Mouse (Mus musculus): ENCODE data around the gene Acadm. TPM values are rescaled to one million over a fixed set of nuclear protein-coding genes. Genes with fewer than 3 reads are reported as not detected.

The Acadm gene
- polyA plus RNA-seq, 1 experiment from 2014 or later = 73.6 TPM

DNA sequence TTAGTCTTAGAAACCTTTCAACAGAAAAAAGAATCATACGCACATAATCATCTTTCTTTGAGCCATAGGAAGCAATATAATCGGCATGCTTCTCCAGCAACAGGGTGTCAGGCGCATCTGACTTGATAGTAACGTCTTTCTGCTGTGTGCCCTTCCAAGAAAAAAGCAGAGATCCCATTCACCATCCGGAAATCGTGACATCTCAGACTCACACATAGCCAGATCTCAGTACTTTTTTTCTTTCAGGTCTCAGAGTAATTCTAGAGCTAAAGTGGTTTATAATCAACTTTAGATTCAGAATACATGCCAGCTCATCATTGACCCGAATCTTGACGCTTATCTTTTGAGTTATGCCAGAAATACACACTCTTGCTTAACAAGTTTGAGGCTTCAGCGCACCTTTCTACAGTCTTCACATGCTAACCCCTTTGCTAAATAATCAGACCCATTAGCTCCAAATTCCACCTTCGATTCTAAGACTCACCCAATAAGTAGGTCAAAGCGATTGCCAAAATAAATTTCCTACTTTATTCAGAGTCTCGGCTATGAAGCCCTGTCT lies 32.5 kb downstream of the Acadm start:
- H3K4me3 ChIP-seq (ENCODE audit: low read depth, low read length) = peak overlapping the region; percentile 89
- peak overlapping the region; percentile 54 for H3K4me2 ChIP-seq (replicated peaks; ENCODE audit: low read depth, low read length)
- H3K27me3 ChIP-seq (ENCODE audit: control insufficient read depth, insufficient read depth, low read length) = no peaks in the 10 kb centered on the region
- 3% methylated on average over 12 of the region's 12 CpGs for WGBS
- peak overlapping the region; percentile 78 for H3K27ac ChIP-seq (ENCODE audit: low read length)
- H3K36me3 ChIP-seq (ENCODE audit: control insufficient read depth, insufficient read depth, low read length) = peaks cover 42% of the 10 kb centered on the region
- peaks cover 22% of the 10 kb centered on the region for H3K4me1 ChIP-seq (ENCODE audit: control insufficient read depth, insufficient read depth, low read length)
- ATAC-seq (ENCODE audit: insufficient number of reproducible peaks, insufficient read depth, low FRiP score, low read depth) = no peak
- no peaks in the 10 kb centered on the region for H3K9me3 ChIP-seq (ENCODE audit: control insufficient read depth, low read depth, low read length)
- H3K9ac ChIP-seq (replicated peaks; ENCODE audit: low read depth, low read length) = peak overlapping the region; percentile 98

DNA sequence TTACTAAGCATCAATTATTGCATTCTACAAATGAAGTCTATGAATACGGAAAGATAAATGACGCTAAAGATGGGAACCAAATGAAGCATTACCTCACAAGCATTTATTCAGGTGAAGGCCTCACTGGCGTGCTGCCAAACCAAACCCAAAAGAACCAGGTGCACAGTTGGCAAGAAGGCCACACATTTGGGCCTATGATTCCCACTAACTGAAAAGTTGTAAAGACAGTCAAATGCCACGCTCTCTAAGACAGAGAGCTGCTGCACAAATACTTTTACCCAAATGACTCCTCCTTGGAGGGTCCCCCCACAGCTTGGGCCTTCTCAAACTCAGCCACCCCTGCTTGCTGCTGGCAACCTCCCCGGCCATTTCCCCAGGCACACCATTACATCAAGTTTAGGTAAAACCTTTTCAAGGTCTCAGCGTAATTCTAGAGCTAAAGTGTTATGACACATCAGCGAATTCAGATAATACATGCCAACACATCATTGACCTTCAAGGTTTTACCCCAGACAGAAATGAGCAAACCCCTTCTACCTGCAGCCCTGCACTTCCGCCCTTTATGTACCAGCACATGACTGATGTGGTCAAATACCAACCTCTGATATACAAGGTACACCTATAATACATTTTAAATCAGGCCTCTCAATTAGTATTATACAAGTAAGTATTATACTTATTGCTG lies 33.1 kb downstream of the Acadm start:
- ATAC-seq (ENCODE audit: insufficient number of reproducible peaks, insufficient read depth, low FRiP score, low read depth) = no peak
- Histone ChIP-seq H3K4me1 (ENCODE audit: control insufficient read depth, insufficient read depth, low read length) (peaks cover 22% of the 10 kb centered on the region), H3K9ac (replicated peaks; ENCODE audit: low read depth, low read length) (peak overlapping the region; percentile 98), H3K36me3 (ENCODE audit: control insufficient read depth, insufficient read depth, low read length) (peaks cover 49% of the 10 kb centered on the region), H3K27me3 (ENCODE audit: control insufficient read depth, insufficient read depth, low read length) (no peaks in the 10 kb centered on the region), H3K4me3 (ENCODE audit: low read depth, low read length) (peak overlapping the region; percentile 89), H3K27ac (ENCODE audit: low read length) (peak overlapping the region; percentile 21; the same call in 1 of the 2 replicates), H3K4me2 (replicated peaks; ENCODE audit: low read depth, low read length) (peak overlapping the region; percentile 54), H3K9me3 (ENCODE audit: control insufficient read depth, low read depth, low read length) (no peaks in the 10 kb centered on the region)
- WGBS = 39% methylated on average over 8 of the region's 8 CpGs

DNA sequence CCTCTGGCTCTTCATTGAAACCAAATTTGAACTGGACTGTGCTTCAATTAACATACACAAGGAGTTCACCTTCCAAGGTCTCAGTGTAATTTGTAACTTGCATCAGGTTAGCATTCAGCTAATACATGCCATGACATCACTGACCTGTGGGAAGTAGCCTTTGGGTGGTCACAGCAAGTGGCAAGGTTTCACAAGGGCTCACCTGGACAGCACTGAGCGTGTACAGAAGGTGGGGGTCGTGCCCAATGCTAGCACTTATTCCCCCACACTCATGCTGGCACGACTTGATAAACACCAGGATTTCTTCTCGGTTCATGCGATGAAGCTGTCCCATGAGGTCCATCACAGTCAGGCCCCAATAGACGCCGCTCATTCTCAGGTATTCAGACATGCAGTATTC lies 33.9 kb downstream of the Acadm start:
- peaks cover 57% of the 10 kb centered on the region for H3K36me3 ChIP-seq (ENCODE audit: control insufficient read depth, insufficient read depth, low read length)
- ATAC-seq (ENCODE audit: insufficient number of reproducible peaks, insufficient read depth, low FRiP score, low read depth) = no peak
- no peaks in the 10 kb centered on the region for H3K9me3 ChIP-seq (ENCODE audit: control insufficient read depth, low read depth, low read length)
- H3K4me2 ChIP-seq (replicated peaks; ENCODE audit: low read depth, low read length) = peak overlapping the region; percentile 54
- 69% methylated on average over 7 of the region's 7 CpGs for WGBS
- peak overlapping the region; percentile 21; the same call in 1 of the 2 replicates for H3K27ac ChIP-seq (ENCODE audit: low read length)
- H3K27me3 ChIP-seq (ENCODE audit: control insufficient read depth, insufficient read depth, low read length) = no peaks in the 10 kb centered on the region
- H3K4me3 ChIP-seq (ENCODE audit: low read depth, low read length) = peak overlapping the region; percentile 89
- 0 out of 2 replicates have a peak overlapping the region, but pooled peaks have one; percentile 98 for H3K9ac ChIP-seq (replicated peaks; ENCODE audit: low read depth, low read length)
- peaks cover 22% of the 10 kb centered on the region for H3K4me1 ChIP-seq (ENCODE audit: control insufficient read depth, insufficient read depth, low read length)

DNA sequence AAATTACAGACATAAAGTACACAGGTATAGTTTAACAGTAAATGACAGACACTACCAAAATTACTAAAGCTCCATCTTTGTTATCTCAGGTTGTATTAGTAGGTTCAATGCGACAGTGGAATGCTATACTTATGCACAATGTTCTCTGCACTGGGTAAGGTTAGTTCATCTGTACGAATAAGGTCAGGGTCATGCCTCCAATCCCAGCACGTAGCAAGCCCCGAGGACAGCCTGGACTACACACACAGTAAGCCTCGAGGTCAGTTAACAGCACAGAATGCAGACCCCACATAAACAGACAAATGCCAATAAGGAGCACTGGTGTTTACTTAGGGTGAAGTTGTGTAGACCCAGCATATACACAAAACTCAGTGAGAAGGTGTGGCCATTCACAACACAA lies 35.5 kb downstream of the Acadm start:
- Histone ChIP-seq H3K4me2 (replicated peaks; ENCODE audit: low read depth, low read length) (no peak overlapping the region), H3K27ac (ENCODE audit: low read length) (no peak overlapping the region), H3K9ac (replicated peaks; ENCODE audit: low read depth, low read length) (no peak overlapping the region), H3K36me3 (ENCODE audit: control insufficient read depth, insufficient read depth, low read length) (peaks cover 67% of the 10 kb centered on the region), H3K4me3 (ENCODE audit: low read depth, low read length) (no peak overlapping the region), H3K9me3 (ENCODE audit: control insufficient read depth, low read depth, low read length) (no peaks in the 10 kb centered on the region), H3K4me1 (ENCODE audit: control insufficient read depth, insufficient read depth, low read length) (peaks cover 22% of the 10 kb centered on the region), H3K27me3 (ENCODE audit: control insufficient read depth, insufficient read depth, low read length) (no peaks in the 10 kb centered on the region)
- no peak for ATAC-seq (ENCODE audit: insufficient number of reproducible peaks, insufficient read depth, low FRiP score, low read depth)
- WGBS = 69% methylated on average over 5 of the region's 5 CpGs

DNA sequence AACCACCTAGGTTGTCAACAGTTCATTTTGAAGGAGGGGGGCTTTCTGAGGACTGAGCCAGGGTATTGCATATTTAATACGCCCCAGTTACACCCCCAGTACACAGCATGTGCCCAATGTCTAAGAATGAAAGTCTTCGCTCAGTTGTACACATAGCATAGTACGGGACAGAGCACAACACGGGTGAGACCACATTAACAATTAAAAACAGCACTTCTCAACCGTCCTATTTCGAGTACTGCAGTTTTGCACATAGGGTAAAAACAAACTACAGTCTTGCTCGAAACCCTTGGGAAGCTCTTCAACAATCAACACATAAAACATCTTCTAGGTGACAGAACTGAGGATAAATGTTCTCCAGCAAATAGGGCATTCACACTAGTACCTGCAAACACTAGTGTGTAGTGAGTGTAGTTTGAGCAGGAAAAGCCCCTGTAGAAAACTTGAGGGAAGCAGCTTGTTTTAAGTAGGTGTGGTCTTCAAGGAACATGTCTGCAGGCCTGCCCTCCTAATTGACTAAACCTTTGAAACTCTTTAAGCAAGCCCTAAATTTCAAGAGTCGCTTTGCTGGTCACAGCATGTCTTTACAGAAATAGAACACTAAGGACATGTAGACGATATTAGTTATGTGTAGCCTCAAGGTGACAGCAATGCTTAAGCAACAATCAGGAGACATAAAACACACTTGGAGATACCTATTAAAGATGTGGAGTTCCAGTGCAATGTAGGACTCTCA lies 38.1 kb downstream of the Acadm start, which contains the start of gene Msh4:
TSS of gene Msh4 (minus strand) at position 3 of the 736 bp plus-strand sequence.
- no peaks in the 10 kb centered on the region for H3K27me3 ChIP-seq (ENCODE audit: control insufficient read depth, insufficient read depth, low read length)
- peaks cover 71% of the 10 kb centered on the region for H3K36me3 ChIP-seq (ENCODE audit: control insufficient read depth, insufficient read depth, low read length)
- no peak within 1 kb of the TSS for H3K4me2 ChIP-seq (replicated peaks; ENCODE audit: low read depth, low read length)
- WGBS = 85% methylated on average over 9 of the region's 9 CpGs
- H3K9me3 ChIP-seq (ENCODE audit: control insufficient read depth, low read depth, low read length) = no peaks in the 10 kb centered on the region
- H3K27ac ChIP-seq (ENCODE audit: low read length) = no peak within 1 kb of the TSS
- no peak within 1 kb of the TSS for H3K9ac ChIP-seq (replicated peaks; ENCODE audit: low read depth, low read length)
- H3K4me3 ChIP-seq (ENCODE audit: low read depth, low read length) = no peak within 1 kb of the TSS
- peaks cover 20% of the 10 kb centered on the region for H3K4me1 ChIP-seq (ENCODE audit: control insufficient read depth, insufficient read depth, low read length)
- no peak for ATAC-seq (ENCODE audit: insufficient number of reproducible peaks, insufficient read depth, low FRiP score, low read depth)

DNA sequence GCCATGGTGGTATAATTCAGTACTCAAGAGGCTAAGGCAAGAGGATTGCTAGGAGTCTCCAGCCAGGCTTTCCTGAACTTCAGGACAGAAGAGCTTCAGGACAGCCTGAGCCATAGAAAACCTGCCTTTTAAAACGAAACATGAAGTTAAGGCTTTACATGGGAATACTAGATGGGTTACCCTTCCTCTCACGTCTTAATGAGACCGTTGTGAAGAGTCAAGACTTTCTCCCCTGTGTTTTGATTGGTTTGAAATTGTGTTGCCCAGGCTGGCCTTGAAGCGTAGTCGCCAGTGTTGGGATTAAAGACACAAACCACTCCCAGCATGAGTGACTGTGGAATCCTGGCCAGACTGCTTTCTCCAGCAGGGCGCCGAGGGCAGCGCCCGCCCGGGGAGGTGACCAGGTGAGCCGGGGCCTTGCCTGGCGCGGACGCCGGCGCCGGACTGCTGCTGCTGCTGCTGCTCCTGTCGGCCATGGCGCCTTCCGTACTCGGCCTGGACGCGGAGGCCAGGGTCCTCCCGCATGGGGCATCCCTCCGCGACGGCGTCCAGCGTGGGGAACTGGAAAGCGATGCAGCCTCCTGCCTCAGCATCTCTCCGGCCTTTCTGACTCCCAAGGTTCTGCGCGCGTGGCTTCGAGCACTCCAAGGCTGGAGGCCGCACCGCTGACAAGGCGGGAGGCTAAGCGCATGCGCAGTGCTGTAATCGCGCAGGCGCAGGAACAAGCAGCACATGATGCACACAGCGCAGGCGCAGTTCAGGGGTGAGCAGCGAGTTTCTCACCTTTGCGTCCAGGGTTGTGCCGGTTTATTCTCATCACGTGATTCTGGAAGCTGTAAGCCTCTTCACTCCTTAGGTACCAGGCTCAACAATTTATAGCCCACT lies 38.9 kb downstream of the Acadm start:
- no peak overlapping the region for H3K4me3 ChIP-seq (ENCODE audit: low read depth, low read length)
- peaks cover 15% of the 10 kb centered on the region for H3K4me1 ChIP-seq (ENCODE audit: control insufficient read depth, insufficient read depth, low read length)
- H3K27me3 ChIP-seq (ENCODE audit: control insufficient read depth, insufficient read depth, low read length) = no peaks in the 10 kb centered on the region
- H3K27ac ChIP-seq (ENCODE audit: low read length) = no peak overlapping the region
- no peak overlapping the region for H3K4me2 ChIP-seq (replicated peaks; ENCODE audit: low read depth, low read length)
- H3K9ac ChIP-seq (replicated peaks; ENCODE audit: low read depth, low read length) = no peak overlapping the region
- peaks cover 63% of the 10 kb centered on the region for H3K36me3 ChIP-seq (ENCODE audit: control insufficient read depth, insufficient read depth, low read length)
- WGBS = 83% methylated on average over 49 of the region's 49 CpGs
- peak; percentile 33; the same call in 1 of the 2 replicates for ATAC-seq (ENCODE audit: insufficient number of reproducible peaks, insufficient read depth, low FRiP score, low read depth)
- H3K9me3 ChIP-seq (ENCODE audit: control insufficient read depth, low read depth, low read length) = no peaks in the 10 kb centered on the region

DNA sequence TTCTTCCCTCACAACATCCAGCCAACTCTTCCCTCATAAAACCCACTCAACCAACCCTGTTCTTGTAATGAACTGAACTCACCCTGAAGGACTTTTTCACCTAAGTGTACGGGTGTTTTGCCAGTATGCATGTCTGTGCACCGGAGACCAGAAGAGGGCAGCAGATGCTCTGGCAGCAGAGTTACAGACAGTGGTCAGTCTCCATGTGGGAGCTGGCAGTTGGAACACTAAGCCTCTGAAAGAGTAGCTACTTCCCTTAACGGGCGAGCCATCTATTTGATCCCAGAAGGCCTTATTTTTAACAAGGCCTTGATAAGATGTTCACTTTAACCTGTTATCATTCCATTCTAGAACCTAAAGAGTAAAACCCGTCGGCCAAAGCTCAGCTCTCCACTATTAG lies 39.8 kb downstream of the Acadm start:
- no peaks in the 10 kb centered on the region for H3K9me3 ChIP-seq (ENCODE audit: control insufficient read depth, low read depth, low read length)
- no peak overlapping the region for H3K4me2 ChIP-seq (replicated peaks; ENCODE audit: low read depth, low read length)
- ATAC-seq (ENCODE audit: insufficient number of reproducible peaks, insufficient read depth, low FRiP score, low read depth) = no peak
- H3K9ac ChIP-seq (replicated peaks; ENCODE audit: low read depth, low read length) = no peak overlapping the region
- H3K4me1 ChIP-seq (ENCODE audit: control insufficient read depth, insufficient read depth, low read length) = peaks cover 6% of the 10 kb centered on the region; the same call in 1 of the 2 replicates
- WGBS = 72% methylated on average over 6 of the region's 6 CpGs
- H3K36me3 ChIP-seq (ENCODE audit: control insufficient read depth, insufficient read depth, low read length) = peaks cover 54% of the 10 kb centered on the region
- no peak overlapping the region for H3K27ac ChIP-seq (ENCODE audit: low read length)
- H3K27me3 ChIP-seq (ENCODE audit: control insufficient read depth, insufficient read depth, low read length) = no peaks in the 10 kb centered on the region
- H3K4me3 ChIP-seq (ENCODE audit: low read depth, low read length) = no peak overlapping the region

DNA sequence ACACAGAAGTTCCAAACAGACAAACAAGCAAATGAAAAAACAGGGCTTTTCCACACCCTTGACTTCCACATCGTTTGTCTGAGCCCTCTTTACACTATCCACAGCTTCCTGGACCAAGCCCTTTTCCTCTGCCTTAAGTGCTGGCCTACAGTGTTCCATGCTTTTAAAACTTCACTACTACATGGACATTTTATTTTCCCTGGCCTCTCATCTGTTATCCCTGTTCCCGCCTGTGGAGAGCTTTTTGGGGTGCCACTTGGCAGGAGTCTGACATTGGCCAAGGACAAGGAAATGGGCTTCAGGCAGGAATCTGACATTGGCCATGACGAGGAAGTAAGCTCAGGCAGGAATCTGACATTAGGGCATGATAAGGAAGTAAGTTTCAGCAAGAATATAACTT lies 41.8 kb downstream of the Acadm start:
- ATAC-seq (ENCODE audit: insufficient number of reproducible peaks, insufficient read depth, low FRiP score, low read depth) = no peak
- no peak overlapping the region for H3K27ac ChIP-seq (ENCODE audit: low read length)
- 61% methylated on average over 3 of the region's 3 CpGs for WGBS

More for the DNA sequence above, 41.8 kb downstream of the Acadm start:
- H3K9ac ChIP-seq (replicated peaks; ENCODE audit: low read depth, low read length) = no peak overlapping the region
- no peaks in the 10 kb centered on the region for H3K4me1 ChIP-seq (ENCODE audit: control insufficient read depth, insufficient read depth, low read length)
- no peaks in the 10 kb centered on the region for H3K9me3 ChIP-seq (ENCODE audit: control insufficient read depth, low read depth, low read length)
- H3K4me3 ChIP-seq (ENCODE audit: low read depth, low read length) = no peak overlapping the region
- H3K36me3 ChIP-seq (ENCODE audit: control insufficient read depth, insufficient read depth, low read length) = peaks cover 34% of the 10 kb centered on the region
- no peaks in the 10 kb centered on the region for H3K27me3 ChIP-seq (ENCODE audit: control insufficient read depth, insufficient read depth, low read length)
- no peak overlapping the region for H3K4me2 ChIP-seq (replicated peaks; ENCODE audit: low read depth, low read length)

All from stomach, embryonic 14.5 days (tissue).